Mouse (Mus musculus): ENCODE data around the gene Col23a1.

The Col23a1 gene

DNA sequence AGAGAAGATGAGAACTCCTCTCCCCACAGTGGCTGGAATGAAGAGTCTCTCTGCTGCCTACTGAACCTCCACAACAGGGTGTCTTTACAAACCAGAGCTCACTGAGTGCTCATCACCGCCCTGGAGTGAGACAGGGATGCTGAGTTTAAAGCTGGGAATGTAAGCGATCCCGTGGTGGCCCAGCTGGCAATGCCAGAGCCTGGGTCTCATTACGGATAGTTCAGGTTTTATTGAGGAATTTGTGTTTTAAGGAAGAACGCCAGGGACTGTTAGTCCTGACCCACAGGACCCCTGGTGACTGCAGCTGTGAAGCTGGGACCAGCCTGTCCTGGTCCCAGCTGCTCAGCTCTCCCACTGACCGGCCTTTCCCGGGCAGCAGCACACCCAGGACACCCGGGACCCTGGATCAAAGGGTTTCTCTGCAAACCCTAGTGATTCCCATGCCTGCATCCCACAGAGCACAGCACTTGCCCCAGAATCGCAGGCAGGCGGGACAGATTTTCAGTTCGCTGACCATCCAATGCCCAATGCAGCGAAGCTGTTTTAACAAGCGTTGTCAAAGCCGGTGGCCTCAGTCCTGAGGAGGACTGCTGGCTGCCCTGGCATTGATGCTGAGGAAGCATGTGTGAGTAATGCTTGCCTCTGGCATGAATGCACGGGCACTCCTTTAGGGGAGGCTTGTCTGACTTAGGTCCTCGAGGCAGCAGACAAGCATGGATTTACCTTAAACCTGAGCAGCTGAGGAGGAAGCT, 139.9 kb downstream of the Col23a1 start:
- intact Hi-C loops (cut with DNase I) = no loop called here

DNA sequence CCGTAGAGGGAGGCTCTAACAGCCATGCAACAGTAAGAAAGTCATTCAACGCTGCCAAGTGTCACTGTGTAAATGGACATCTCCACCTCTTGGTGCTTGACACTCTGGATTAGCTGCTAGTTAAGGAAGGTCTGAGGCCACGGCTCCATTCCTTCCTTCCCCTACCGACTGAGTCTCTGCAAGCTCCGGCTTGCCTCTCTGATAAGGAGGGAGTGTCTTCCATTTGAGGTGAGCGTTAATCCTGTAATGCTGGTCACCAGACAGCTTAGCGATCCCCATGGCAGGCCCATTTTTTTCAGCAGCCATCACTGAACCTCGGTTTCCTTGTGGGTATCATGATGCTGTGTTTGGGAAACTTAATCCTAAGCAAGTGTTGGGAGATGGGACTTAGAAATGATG, 140.5 kb downstream of the Col23a1 start:
- intact Hi-C loops (cut with DNase I) = no loop called here

DNA sequence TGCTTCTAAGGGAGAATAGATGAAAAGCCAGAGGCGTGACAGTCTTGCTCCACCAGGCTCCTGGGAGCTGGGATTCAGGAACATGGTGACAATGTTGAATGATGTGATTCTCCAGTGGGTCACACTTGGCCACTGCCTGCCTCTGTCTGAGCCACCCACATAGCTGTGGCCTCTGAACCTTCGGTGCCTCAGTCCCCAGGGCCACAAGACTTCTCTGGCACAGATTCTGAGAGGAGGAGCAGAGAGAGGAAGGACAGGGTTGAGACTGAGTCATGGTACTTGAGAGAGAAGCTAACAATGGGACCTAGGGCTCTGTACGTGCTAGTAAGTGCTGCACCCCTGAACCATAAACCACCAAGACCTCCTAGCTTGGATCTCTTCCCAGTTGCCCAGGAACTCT, 141.6 kb downstream of the Col23a1 start:
- intact Hi-C loops (cut with DNase I) = no loop called here

DNA sequence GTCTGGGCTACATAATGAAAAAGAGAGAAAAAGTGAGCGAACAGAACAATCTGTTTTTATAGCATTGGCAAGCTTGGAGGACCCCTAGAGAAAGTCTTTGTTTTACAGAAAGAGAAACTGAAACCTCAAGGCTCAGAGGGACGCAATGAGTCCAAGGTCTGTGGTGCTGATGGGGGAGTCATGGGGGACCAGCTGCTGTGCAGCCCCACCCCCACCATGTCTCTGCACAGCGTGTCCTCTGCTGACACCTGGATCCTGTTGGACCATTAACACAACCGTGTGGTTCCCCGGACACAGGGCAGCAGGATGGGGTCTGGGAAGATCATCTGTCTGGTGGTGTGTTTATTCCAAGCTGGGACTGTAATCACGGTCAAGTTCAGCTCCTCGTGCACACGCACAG, 142.2 kb downstream of the Col23a1 start:
- intact Hi-C loops (cut with DNase I) = no loop called here

DNA sequence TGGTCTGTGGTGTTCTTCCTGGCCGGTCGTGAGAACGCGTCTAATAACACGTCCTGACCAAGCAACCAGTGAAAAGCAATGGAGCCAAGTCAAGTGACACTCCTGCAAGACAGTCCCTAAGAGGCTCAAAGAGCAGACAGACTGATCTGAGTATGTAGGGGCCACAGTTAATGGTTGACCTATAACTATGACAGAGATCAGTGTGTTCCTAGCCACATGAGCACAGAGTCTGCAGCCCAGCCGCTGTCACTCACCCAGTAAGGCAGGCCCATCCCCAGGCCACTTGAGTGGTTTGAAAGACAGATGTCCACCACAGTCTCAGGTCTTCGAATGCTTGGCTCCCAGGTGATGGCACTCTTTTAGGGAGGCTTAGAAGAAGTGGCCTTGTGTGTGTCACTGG, 152.3 kb downstream of the Col23a1 start:
- intact Hi-C loops (cut with DNase I) = loop anchor here (10.0 kb wide), 1 partner anchor 147 kb away; no protein-coding TSS in a partner anchor

DNA sequence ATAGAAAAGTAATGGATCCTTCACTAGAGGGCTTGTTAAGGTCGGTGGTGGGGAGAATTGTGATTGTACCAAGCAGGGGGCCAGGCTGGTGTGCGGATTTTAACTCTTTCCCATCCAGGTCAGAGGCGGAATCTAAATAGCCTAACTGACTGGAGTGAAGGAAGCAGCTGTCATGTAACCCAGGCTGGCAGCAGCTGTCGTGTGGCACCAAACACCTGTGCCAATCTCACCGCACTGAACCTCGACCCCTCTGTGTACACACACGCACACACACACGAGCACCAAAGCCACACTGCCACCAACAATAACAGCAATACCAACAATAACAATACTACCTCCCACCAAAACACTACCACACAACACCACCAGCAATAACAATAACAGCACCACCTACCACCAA, 152.9 kb downstream of the Col23a1 start:
- intact Hi-C loops (cut with DNase I) = loop anchor here (10.0 kb wide), 1 partner anchor 148 kb away; no protein-coding TSS in a partner anchor

DNA sequence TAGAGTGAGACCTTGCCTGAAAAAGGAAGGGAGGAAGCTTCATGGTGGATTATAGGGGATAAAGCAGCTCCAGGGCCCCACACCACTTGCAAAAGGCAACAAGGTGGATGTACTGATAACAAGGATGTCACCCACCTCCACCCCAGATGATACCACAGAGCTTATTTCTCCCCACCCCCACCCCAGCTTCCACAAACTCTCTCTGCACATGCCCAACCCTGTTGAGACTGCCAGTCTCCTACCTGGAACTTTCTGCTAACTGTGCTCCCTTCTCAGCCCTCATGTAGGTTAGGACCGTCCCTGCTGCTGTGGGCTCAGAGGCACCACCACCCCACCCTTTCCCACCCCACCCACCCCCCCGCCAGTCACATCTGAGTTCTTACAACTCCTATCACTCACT, 154.1 kb downstream of the Col23a1 start:
- intact Hi-C loops (cut with DNase I) = loop anchor here (10.0 kb wide), 1 partner anchor 149 kb away; no protein-coding TSS in a partner anchor

DNA sequence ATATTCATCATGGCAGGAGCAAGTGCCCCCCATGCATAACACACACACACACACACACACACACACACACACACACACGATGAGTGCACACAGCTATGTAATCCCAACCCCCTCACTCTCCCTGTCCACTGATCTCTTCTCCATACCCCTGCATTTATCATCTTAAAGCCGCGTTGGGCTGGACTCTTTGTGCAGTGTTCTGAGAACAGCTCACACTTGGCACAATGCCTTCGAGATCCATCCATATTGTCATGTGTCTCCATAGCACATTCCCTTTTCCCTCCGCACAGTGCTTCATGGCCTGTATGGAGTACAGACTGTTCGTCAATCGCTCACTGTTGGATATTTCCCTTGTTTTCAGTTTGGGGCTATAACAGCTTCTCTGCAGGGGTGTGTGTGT, 154.9 kb downstream of the Col23a1 start:
- intact Hi-C loops (cut with DNase I) = loop anchor here (5.0 to 10.0 kb wide), 3 partner anchors 88 to 150 kb away; no protein-coding TSS in a partner anchor

DNA sequence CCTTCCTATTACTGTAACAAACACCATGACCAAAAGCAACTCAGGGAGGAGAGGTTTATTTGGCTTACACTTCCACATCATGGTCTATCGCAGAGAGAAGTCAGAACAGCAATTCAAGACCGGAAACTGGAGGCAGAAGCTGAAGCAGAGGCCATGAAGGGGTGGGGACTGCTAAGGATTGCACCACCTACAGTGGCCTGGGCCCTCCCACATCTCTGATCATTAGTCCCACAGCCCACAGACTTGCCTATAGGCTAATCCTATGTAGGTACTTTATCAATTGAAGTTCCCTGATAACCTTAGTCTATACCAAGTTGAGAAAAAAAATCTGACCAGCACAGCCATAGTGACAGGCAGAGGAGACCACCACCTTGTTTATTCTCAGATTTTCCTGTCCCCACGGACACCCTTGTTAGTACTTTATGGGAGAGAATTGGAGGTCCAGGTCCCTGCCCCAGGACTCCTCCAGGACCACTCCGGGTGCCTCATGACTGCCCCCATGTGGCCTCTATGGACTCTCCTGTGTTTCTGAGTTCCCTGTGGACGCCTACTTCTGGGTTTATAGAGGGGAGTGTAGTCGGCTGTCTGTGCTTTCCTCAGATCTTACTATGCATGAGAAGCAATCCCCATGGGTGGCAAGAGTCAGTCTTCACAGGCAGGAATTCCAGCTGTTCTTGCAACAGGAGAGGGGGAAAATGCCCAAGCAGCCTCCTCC, 157.1 kb downstream of the Col23a1 start:
- intact Hi-C loops (cut with DNase I) = loop anchor here (5.0 to 10.0 kb wide), 3 partner anchors 85 to 152 kb away; no protein-coding TSS in a partner anchor

DNA sequence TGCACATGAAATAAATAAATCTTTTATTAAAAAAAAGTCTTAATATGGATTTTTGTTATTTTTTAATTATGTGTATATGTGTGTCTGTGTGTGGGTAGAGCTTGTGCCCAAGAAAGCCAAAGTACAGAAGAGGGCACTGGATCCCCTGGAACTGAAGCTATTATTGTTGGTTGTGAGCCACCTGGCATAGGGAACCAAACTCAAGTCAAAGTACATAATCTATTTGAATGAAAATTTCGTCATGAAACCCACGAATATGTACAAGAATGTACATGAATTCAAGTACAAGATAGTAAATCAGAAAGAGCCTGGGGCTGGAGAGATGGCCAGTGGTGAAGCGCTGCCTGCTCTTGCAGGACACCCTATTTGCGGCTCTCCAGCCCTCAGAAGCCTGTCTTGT, 158.5 kb downstream of the Col23a1 start:
- intact Hi-C loops (cut with DNase I) = loop anchor here (5.0 to 10.0 kb wide), 3 partner anchors 84 to 153 kb away; no protein-coding TSS in a partner anchor

DNA sequence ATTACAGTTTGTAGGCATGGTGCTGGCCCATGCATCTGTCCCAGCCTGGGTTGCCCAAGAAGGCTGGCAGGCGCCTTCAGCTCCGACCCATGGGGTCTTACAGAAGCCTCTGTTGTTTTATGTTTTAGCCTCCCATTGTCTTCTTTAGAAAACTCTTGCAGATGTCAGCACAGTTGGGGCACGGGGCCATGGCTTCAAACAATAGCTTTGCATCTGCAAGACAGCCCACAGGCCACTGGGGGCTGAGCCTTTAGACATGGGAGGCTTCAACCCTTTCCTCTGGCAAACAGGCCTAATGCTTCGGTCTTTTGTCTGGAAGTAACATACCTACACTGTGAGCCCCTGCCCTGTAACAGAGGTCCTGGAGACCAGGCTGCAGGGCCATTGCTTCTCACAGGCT, 159.0 kb downstream of the Col23a1 start:
- intact Hi-C loops (cut with DNase I) = loop anchor here (5.0 to 10.0 kb wide), 3 partner anchors 84 to 154 kb away; no protein-coding TSS in a partner anchor

DNA sequence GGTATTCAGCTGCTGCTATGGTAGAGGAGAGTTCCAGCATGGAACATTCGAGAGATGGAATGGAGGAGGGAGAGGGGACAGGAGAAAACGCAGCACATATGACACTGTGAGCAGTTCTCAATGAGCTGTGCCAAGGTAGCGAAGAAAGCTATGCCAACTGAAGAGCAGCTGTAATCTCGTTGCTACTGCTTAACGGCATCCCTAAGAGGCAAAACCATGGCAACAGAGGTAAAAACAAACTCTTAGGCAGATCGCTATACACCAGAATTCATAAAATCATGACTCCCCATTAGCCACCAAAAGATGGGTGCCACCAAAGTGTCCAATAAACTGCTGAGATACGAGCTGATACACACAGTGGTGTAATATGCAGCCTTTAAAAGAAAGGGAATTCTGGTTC, 160.2 kb downstream of the Col23a1 start:
- intact Hi-C loops (cut with DNase I) = loop anchor here (5.0 to 10.0 kb wide), 3 partner anchors 82 to 155 kb away; no protein-coding TSS in a partner anchor

DNA sequence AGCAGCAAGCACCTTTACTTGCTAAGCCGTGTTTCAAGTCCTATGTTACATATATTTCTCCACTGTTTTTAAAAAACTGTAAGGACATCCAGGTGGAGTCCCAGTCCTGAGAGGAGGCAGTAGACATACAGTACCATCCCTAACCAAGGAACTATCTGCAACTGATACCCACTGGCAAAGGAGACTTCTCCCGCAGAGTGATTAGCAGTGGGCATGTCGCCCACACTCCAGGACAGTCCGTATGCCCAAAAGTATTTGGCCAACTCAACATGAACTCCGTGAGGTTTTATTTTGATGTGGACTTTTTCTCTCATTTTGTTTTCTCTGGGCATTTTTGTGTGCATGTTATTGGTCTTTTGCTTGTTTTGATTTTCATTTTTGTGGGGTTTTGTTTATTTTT, 161.6 kb downstream of the Col23a1 start:
- intact Hi-C loops (cut with DNase I) = no loop called here

DNA sequence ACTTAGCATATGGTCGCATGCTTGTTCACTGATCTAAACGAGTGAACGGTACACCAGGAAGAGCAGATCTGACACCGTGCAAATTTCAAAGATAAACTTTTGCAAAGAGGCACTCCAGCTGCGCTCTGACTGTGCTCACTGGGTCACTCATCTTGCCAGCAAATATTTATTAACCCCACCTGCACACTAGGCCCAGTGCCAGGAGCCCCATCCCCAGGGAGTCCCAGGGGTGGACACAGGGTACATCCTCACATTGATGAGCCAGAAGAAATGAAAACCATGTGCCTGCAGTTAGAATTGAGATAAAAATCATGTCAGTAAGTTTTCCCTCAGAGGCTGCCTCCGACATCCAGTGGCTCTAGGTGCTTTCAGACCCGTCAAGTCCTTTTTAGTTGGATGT, 162.2 kb downstream of the Col23a1 start:
- intact Hi-C loops (cut with DNase I) = no loop called here

DNA sequence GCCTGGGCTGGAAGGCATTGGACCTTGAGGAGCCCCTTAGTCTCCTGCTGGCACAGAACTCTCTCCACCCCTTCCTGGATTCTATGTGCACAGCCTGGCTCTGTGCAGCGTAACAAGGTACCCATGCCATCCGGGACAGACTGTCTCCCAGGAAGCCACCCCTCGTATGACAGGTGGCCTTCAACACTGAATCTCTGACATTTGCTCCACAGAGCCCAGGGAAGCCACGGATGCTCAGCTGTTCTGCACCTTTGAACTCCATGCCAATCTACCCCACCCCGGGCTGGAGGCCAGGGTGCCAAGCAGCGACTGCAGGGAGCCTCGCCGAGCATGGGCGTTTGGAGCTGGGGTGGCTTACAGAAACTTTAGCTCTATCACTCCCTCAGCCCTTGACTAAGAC, 164.0 kb downstream of the Col23a1 start:
- intact Hi-C loops (cut with DNase I) = no loop called here

DNA sequence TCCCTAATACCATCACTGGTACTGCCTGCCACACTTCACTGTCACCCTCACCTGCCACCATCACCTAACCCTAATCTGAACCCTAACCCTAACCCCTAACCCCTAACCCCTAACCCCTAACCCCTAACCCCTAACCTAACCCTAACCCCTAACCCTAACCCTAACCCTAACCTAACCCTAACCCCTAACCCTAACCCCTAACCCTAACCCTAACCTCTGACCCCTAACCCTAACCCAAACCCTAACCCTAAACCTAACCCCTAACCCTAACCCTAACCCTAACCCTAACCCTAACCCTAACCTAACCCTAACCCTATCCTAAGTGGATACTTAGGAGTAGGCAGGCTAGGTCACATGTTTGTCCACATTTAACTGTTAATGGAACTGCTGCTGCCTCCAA, 165.8 kb downstream of the Col23a1 start:
- intact Hi-C loops (cut with DNase I) = loop anchor here (5.0 kb wide), 1 partner anchor 133 kb away; no protein-coding TSS in a partner anchor

DNA sequence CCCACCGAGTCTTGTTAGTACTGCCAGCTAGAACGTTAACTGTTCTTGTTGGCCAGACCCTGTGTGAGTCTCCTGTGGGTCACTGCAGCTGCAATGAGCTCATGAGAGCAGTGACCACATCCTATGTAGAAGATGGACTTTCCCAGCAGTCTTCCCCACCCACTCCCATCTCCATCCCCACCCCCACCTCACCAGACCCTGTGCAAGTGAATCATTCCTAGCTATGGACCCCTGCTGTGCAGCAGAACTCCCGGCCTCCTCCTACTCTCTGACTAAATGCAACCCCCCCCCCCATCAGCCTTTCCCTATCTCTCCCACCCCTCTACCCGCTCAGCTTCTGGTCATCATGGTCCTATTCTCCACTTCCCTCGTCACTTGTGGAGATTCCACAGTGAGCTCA, 167.9 kb downstream of the Col23a1 start:
- intact Hi-C loops (cut with DNase I) = loop anchor here (5.0 kb wide), 1 partner anchor 135 kb away; no protein-coding TSS in a partner anchor

DNA sequence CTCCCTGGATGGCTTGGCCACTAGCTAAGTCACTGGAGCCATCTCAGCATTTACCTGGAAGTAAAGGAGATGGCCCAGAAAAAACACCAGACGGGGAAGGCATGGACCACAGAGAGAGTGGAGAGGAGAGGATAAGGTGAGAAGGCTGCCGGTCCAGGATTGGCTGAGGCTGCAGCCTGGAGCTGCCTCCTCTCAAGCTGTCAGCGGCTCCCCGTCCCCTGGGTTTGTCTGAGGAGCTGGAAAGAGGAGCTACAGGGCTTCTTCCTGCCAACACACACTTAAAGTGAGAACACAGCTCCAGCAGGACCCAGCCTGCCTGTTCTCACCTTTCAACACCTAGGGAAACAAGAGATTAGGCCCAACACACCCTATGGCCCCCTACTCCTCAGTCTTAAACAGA, 168.9 kb downstream of the Col23a1 start:
- intact Hi-C loops (cut with DNase I) = loop anchor here (5.0 kb wide), 1 partner anchor 136 kb away; no protein-coding TSS in a partner anchor

DNA sequence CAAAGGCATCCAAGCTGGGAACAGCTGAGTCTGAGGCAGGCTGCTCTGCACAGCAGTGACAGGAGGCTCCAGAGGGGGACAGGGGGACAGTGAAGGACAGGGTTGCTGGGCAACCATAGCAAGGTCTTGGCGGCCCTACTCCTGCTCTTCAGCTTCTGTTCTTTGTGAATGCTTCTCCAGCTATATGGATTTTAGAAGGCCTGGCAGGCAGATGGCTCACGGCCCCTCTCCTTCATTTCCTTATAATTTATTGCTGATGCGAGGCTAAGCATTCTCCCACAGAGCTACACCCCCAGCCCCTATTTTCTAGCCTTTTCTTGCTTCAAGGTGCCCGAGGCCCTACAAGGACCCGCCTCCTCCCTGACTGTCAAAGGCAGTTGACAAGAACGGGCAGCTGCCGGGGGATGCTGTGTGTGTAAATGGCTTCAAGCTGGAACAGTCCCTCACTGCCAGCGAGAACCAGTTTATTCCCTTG, 169.9 kb downstream of the Col23a1 start:
- intact Hi-C loops (cut with DNase I) = loop anchor here (5.0 kb wide), 1 partner anchor 137 kb away; no protein-coding TSS in a partner anchor

DNA sequence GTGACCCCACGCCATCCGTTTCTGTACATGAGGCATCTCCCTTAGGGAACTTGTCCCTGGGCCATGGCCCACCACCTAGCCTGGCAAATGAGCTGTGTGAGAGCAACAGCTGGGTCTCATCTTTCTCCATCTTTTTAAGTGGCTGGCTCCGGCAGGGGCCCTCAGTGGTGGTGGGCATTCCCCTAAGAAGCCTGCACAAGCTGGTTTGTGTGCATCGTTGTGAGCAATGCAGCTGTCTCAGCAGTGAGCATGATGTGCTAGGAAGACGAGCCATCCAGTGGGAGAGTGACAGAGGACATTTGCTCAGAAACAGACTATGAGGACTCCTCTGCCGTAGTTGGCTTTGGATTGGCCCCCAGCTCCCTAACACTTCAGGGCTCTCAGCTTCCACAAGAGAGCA, 179.0 kb downstream of the Col23a1 start:
- intact Hi-C loops (cut with DNase I) = no loop called here

DNA sequence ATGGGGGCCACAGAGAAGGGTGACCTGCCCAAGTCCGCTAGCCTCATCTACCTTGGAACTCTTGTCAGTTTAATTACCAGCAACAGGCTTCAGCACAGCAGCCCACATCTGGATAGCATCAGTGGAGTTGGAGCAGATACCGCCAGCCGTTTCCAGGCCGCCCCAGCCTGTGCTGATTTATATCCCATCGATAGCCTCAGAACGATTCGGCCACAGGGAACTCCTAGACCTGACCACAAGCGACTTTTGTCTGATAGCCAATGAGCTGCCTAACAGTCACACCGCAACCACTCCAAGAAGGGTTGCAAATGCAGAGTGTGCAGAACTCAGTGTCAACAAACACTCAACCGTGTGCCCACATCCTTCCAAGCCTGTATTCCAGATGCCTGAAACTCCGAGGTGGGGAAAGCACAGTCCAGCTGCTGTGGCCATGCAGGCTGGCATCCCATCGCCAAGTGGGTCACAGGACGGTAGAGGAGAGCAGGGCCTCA, 179.7 kb downstream of the Col23a1 start:
- intact Hi-C loops (cut with DNase I) = no loop called here
